Mouse (Mus musculus) E14TG2a.4 (cell line): Measurements from ENCODE around the gene Aff3.

Experiments
- CTCF ChIP-seq: conservative IDR thresholded peaks from 2 replicates; pipeline ENCODE4 v1.5.1; 2014; ENCODE audit warnings: low read length
- NANOG ChIP-seq: IDR thresholded peaks from 2 replicates; pipeline ENCODE4 v1.6.1; 2014; ENCODE audit warnings: borderline replicate concordance, low read length, mixed read lengths

DNA sequence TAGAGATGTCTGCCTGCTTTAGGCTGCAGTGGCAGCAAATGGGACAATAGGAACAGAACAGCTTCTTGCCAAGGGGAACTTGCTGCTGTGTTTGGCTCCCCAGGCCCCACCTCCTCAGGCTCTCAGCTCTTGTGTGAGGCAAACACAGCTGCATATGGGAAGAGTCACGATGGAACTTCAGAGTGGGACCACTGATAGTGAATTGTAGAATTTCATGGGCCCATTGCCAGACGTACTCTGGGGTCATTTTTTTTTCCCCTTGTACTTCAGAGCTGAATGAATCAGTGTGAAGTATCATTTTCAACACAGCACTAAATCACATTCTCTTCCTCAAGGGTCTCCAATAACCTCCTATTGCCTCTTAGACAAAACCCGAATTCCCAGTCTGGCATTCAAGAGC lies 451.4 kb downstream of the Aff3 start:
- TF ChIP-seq CTCF (no peak), NANOG (no peak)
